Mouse (Mus musculus) lung, postnatal 0 days (tissue): ENCODE measurements around the gene Rhox3e.
"Not testable (repeated sequence)": the region's sequence is repeated elsewhere in the genome, so short reads cannot be mapped to it uniquely, and the experiment has no call there.

Experiments
- CTCF ChIP-seq: IDR thresholded peaks from 2 replicates; pipeline ENCODE4 v1.5.1; 2016; ENCODE audit warnings: antibody characterized with exemption, mild to moderate bottlenecking
- EP300 ChIP-seq: IDR thresholded peaks from 2 replicates; pipeline ENCODE4 v1.6.1; 2016; ENCODE audit warnings: antibody characterized with exemption, mild to moderate bottlenecking, control low read depth

DNA sequence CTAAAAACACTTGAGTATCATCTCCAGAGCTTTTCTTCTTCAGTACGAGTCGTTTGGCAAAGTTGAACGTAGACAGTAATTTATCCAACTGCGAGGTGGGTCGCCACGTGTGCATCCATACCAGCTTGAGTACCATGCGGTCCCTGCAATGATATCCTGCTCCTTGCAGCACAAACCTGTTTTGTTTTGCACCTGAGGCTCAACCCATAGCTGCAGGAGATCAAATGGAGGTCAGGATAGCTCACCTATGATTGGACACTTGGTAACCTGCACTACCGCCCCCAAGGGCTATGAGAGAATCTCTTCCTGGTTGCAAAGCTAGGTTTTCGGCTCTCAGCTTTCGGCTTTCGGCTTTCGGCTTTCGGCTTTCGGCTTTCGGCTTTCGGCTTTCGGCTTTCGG, 15.3 kb downstream of the Rhox3e start, which contains the start of gene Rhox4e:
- TF ChIP-seq EP300, CTCF: not testable (repeated sequence)
